Mouse (Mus musculus): ENCODE measurements at regions not wholly inside any gene's neighbourhood (a gene's known extent, or its start where the extent isn't known, plus 50 kb on each side); places are given as distances from the start of the nearest gene placed in this dataset.
"Not testable (repeated sequence)": the region's sequence is repeated elsewhere in the genome, so short reads cannot be mapped to it uniquely, and the experiment has no call there.

GRCm38 (mm10) chr1:47646681-47647080 is 754.0 kb upstream of the Slc39a10 start:
- Histone ChIP-seq H3K9ac (ENCODE audit: low read depth, poor library complexity, severe bottlenecking) (no peak overlapping the region), H3K36me3 (ENCODE audit: control insufficient read depth, insufficient read depth, low read length, poor library complexity, severe bottlenecking) (no peaks in the 10 kb centered on the region), H3K27ac (ENCODE audit: insufficient read depth, low read length) (no peak overlapping the region), H3K27me3 (ENCODE audit: control insufficient read depth, insufficient read depth, low read length, poor library complexity, severe bottlenecking) (no peaks in the 10 kb centered on the region), H3K9me3 (replicated peaks; ENCODE audit: control insufficient read depth, insufficient read depth, low read length, poor library complexity, severe bottlenecking) (no peaks in the 10 kb centered on the region), H3K4me3 (ENCODE audit: low read depth, low read length) (no peak overlapping the region), H3K4me1 (ENCODE audit: control insufficient read depth, insufficient read depth, low read length) (no peaks in the 10 kb centered on the region)
- TF ChIP-seq EP300 (IDR thresholded peaks at IDR 0.05; ENCODE audit: insufficient read depth, low read depth, low read length): no peak

DNA sequence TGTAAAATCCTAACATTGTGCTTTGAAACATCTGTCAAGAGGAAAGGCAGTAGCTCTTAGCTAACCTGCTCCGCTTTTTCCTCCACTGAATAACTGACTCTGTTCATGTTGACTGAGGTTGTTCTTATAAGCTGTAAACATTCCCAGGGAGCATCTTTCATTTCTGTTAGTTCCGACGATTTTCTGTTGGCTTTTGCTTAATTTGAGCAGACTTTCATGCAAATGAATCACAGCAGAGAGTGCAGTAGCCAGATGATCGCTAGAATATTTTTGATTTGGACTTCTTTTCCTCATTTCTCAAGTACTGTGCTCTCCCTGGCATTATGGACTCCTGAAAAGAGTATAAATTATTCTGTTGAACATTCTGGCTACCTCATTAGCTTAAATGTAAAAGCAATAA is 713.9 kb upstream of the Slc39a10 start:
- H3K9ac ChIP-seq (ENCODE audit: low read depth, poor library complexity, severe bottlenecking): no peak overlapping the region
- no peaks in the 10 kb centered on the region for H3K27me3 ChIP-seq (ENCODE audit: control insufficient read depth, insufficient read depth, low read length, poor library complexity, severe bottlenecking)
- H3K4me3 ChIP-seq (ENCODE audit: low read depth, low read length): no peak overlapping the region
- no peak overlapping the region for H3K27ac ChIP-seq (ENCODE audit: insufficient read depth, low read length)
- no peak for TF ChIP-seq POLR2A (IDR thresholded peaks at IDR 0.05; ENCODE audit: insufficient read depth, low read length)
- no peak for TF ChIP-seq EP300 (IDR thresholded peaks at IDR 0.05; ENCODE audit: insufficient read depth, low read depth, low read length)
- TF ChIP-seq CTCF (IDR thresholded peaks at IDR 0.05; ENCODE audit: low read depth, low read length): no peak
- no peaks in the 10 kb centered on the region for H3K4me1 ChIP-seq (ENCODE audit: control insufficient read depth, insufficient read depth, low read length)
- H3K9me3 ChIP-seq (replicated peaks; ENCODE audit: control insufficient read depth, insufficient read depth, low read length, poor library complexity, severe bottlenecking): no peaks in the 10 kb centered on the region
- H3K36me3 ChIP-seq (ENCODE audit: control insufficient read depth, insufficient read depth, low read length, poor library complexity, severe bottlenecking): no peaks in the 10 kb centered on the region

- Histone ChIP-seq H3K4me3 (ENCODE audit: low read depth, low read length) (no peak overlapping the region), H3K27ac (ENCODE audit: insufficient read depth, low read length) (no peak overlapping the region), H3K9me3 (replicated peaks; ENCODE audit: control insufficient read depth, insufficient read depth, low read length, poor library complexity, severe bottlenecking) (no peaks in the 10 kb centered on the region), H3K27me3 (ENCODE audit: control insufficient read depth, insufficient read depth, low read length, poor library complexity, severe bottlenecking) (no peaks in the 10 kb centered on the region), H3K36me3 (ENCODE audit: control insufficient read depth, insufficient read depth, low read length, poor library complexity, severe bottlenecking) (no peaks in the 10 kb centered on the region), H3K9ac (ENCODE audit: low read depth, poor library complexity, severe bottlenecking) (no peak overlapping the region), H3K4me1 (ENCODE audit: control insufficient read depth, insufficient read depth, low read length) (no peaks in the 10 kb centered on the region)
- TF ChIP-seq EP300 (IDR thresholded peaks at IDR 0.05; ENCODE audit: insufficient read depth, low read depth, low read length) (no peak), CTCF (IDR thresholded peaks at IDR 0.05; ENCODE audit: low read depth, low read length) (no peak), POLR2A (IDR thresholded peaks at IDR 0.05; ENCODE audit: insufficient read depth, low read length) (no peak)
These were observed 711.3 kb upstream of the Slc39a10 start for GRCm38 (mm10) chr1:47603989-47604360.

GRCm38 (mm10) chr1:47603294-47603988 is 710.8 kb upstream of the Slc39a10 start:
- Histone ChIP-seq H3K27me3 (ENCODE audit: control insufficient read depth, insufficient read depth, low read length, poor library complexity, severe bottlenecking) (no peaks in the 10 kb centered on the region), H3K9me3 (replicated peaks; ENCODE audit: control insufficient read depth, insufficient read depth, low read length, poor library complexity, severe bottlenecking) (no peaks in the 10 kb centered on the region), H3K36me3 (ENCODE audit: control insufficient read depth, insufficient read depth, low read length, poor library complexity, severe bottlenecking) (no peaks in the 10 kb centered on the region), H3K4me3 (ENCODE audit: low read depth, low read length) (no peak overlapping the region), H3K9ac (ENCODE audit: low read depth, poor library complexity, severe bottlenecking) (no peak overlapping the region), H3K27ac (ENCODE audit: insufficient read depth, low read length) (no peak overlapping the region), H3K4me1 (ENCODE audit: control insufficient read depth, insufficient read depth, low read length) (no peaks in the 10 kb centered on the region)
- TF ChIP-seq POLR2A (IDR thresholded peaks at IDR 0.05; ENCODE audit: insufficient read depth, low read length): no peak
- TF ChIP-seq EP300 (IDR thresholded peaks at IDR 0.05; ENCODE audit: insufficient read depth, low read depth, low read length): no peak
- TF ChIP-seq CTCF (IDR thresholded peaks at IDR 0.05; ENCODE audit: low read depth, low read length): no peak

GRCm38 (mm10) chr1:47593641-47594040 is 701.0 kb upstream of the Slc39a10 start:
- not testable (repeated sequence) for H3K27me3 ChIP-seq (ENCODE audit: control insufficient read depth, insufficient read depth, low read length, poor library complexity, severe bottlenecking); H3K9ac ChIP-seq (ENCODE audit: low read depth, poor library complexity, severe bottlenecking); H3K9me3 ChIP-seq (replicated peaks; ENCODE audit: control insufficient read depth, insufficient read depth, low read length, poor library complexity, severe bottlenecking); H3K36me3 ChIP-seq (ENCODE audit: control insufficient read depth, insufficient read depth, low read length, poor library complexity, severe bottlenecking); H3K4me3 ChIP-seq (ENCODE audit: low read depth, low read length); H3K27ac ChIP-seq (ENCODE audit: insufficient read depth, low read length); H3K4me1 ChIP-seq (ENCODE audit: control insufficient read depth, insufficient read depth, low read length)

DNA sequence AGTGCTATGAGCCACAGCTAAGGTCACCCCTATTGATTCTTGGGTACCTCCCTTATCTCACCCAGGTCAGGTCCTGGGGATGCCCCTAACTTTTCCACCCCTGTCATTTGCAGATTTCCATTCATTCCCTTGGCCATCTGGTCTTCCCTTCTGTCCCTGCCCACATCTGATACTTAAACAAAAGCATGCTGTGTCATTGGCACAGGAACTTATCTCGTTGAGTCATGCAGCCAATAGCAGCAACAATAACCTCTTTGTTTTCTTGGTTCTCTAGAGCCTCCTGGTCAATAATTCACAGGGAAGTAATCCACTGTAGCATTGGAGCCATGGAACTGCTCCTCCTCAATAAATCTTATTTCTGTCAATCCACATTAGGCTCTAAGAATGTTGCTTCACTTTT is 653.0 kb upstream of the Slc39a10 start:
- Histone ChIP-seq H3K27me3 (ENCODE audit: control insufficient read depth, insufficient read depth, low read length, poor library complexity, severe bottlenecking) (no peaks in the 10 kb centered on the region), H3K36me3 (ENCODE audit: control insufficient read depth, insufficient read depth, low read length, poor library complexity, severe bottlenecking) (no peaks in the 10 kb centered on the region), H3K9ac (ENCODE audit: low read depth, poor library complexity, severe bottlenecking) (no peak overlapping the region), H3K4me3 (ENCODE audit: low read depth, low read length) (no peak overlapping the region), H3K9me3 (replicated peaks; ENCODE audit: control insufficient read depth, insufficient read depth, low read length, poor library complexity, severe bottlenecking) (no peaks in the 10 kb centered on the region), H3K4me1 (ENCODE audit: control insufficient read depth, insufficient read depth, low read length) (no peaks in the 10 kb centered on the region), H3K27ac (ENCODE audit: insufficient read depth, low read length) (no peak overlapping the region)
- TF ChIP-seq EP300 (IDR thresholded peaks at IDR 0.05; ENCODE audit: insufficient read depth, low read depth, low read length): no peak
- no peak for TF ChIP-seq CTCF (IDR thresholded peaks at IDR 0.05; ENCODE audit: low read depth, low read length)

Measured in ES-Bruce4 (cell line).